Mouse (Mus musculus) liver, embryonic 11.5 days (tissue): ENCODE results near the gene Dnajc16. TPM values are rescaled to one million over a fixed set of nuclear protein-coding genes. Genes with fewer than 3 reads are reported as not detected.
A peak's percentile ranks its signal among the peaks of the same experiment; 100 is the strongest.

Experiments used
- ATAC-seq: fragments of 200-750 bp; cut with Nextera tagmentation; replicated peaks from 2 replicates; pipeline ENCODE4 v1.8.0; 2017; ENCODE audit warnings: moderate number of reproducible peaks, mild to moderate bottlenecking, moderate TSS enrichment, moderate library complexity; ENCODE audit not compliant: low FRiP score
- DNase-seq: peaks from one replicate; pipeline ENCODE4 v3.0.0-alpha.2; 2017; ENCODE audit warnings: low spot score
- H3K27ac ChIP-seq: fragments of 300-500 bp; sonication (generic); 2 replicates; pipeline ENCODE4 v1.5.1; 2014; ENCODE audit warnings: mild to moderate bottlenecking, low read depth, low read length, control low read depth
- H3K27me3 ChIP-seq: fragments of 300-500 bp; sonication (generic); replicated peaks from 2 replicates; pipeline ENCODE4 v1.6.1; 2014; ENCODE audit warnings: low read length, mixed read lengths; ENCODE audit not compliant: control insufficient read depth, insufficient read depth
- H3K36me3 ChIP-seq: fragments of 300-500 bp; sonication (generic); 2 replicates; pipeline ENCODE4 v1.6.1; 2014; ENCODE audit warnings: mild to moderate bottlenecking, low read length, moderate library complexity, mixed read lengths; ENCODE audit not compliant: control insufficient read depth, insufficient read depth
- H3K4me1 ChIP-seq: fragments of 300-500 bp; sonication (generic); replicated peaks from 2 replicates; pipeline ENCODE4 v1.6.1; 2014; ENCODE audit warnings: low read length, mixed read lengths; ENCODE audit not compliant: control insufficient read depth, insufficient read depth
- H3K4me2 ChIP-seq: fragments of 300-500 bp; sonication (generic); 2 replicates; pipeline ENCODE4 v1.6.1; 2014; ENCODE audit warnings: mild to moderate bottlenecking, control low read depth, moderate library complexity
- H3K4me3 ChIP-seq: fragments of 300-500 bp; sonication (generic); 2 replicates; pipeline ENCODE4 v1.5.1; 2014; ENCODE audit warnings: low read depth, low read length, control low read depth
- H3K9ac ChIP-seq: fragments of 300-500 bp; sonication (generic); 2 replicates; pipeline ENCODE4 v1.6.1; 2014; ENCODE audit warnings: low read depth, low read length, control low read depth
- H3K9me3 ChIP-seq: fragments of 300-500 bp; sonication (generic); 2 replicates; pipeline ENCODE4 v1.6.1; 2016; ENCODE audit warnings: low read length, inconsistent platforms, mixed read lengths; ENCODE audit not compliant: control insufficient read depth
- WGBS: fragments of 180-500 bp; shearing (Covaris S2); extraction: QIAGEN DNeasy Blood & Tissue Kit; methylation state at CpG from one replicate; pipeline ENCODE4 v1.1.7; 2014; 5-methylcytosine and 5-hydroxymethylcytosine counted together
- polyA plus RNA-seq: library from polyadenylated mRNA; unstranded; fragments of >200 nt; fragmentation: Nextera tagmentation; extraction: Ambion mirVana; gene quantifications from 2 replicates; pipeline ENCODE4 v1.2.1, GENCODE M21; 2014

The Dnajc16 gene
- polyA plus RNA-seq, 1 experiment from 2014 or later = 4.0 TPM

DNA sequence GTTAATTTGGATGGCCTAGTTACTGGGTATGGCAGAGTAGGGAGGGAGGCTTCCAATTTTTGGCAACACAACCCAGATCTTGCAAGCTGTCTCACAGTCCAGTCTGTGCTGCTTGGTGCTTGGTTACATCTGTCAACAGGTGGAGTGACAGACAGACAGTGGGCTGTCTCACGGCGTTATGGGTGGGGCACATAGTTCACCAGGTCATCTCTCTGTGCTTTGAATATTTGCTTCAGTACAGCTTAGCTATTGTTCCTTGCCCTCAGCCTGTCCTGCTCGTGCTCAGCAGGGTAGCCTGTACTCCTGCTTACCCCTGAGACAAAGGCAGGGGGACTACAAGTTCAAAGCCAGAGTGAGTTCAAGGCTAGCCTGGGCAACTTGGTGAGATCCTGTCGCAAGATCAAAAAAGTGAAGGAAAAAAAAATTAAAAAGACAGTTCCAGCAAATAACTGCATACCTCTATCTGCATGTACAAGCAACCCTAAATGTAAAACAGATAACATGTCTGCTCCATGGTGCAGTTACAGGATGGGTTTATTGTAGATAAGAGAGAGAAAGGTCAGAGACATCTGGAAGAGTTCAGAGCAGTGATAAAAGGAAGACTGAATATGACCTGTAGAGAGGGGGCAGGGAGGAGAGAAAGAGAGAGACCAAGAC is 39.2 kb downstream of the Dnajc16 start:
- peak overlapping the region; percentile 66 for H3K4me2 ChIP-seq
- no peaks in the 10 kb centered on the region for H3K27me3 ChIP-seq
- H3K9ac ChIP-seq = peak overlapping the region; percentile 51
- H3K4me3 ChIP-seq = peak overlapping the region; percentile 22
- DNase-seq (peak; percentile 61), ATAC-seq (peak; percentile 91)
- WGBS = 10% methylated on average over 4 of the region's 4 CpGs
- H3K27ac ChIP-seq = peak overlapping the region; percentile 94
- no peaks in the 10 kb centered on the region for H3K9me3 ChIP-seq
- H3K4me1 ChIP-seq = peaks cover 21% of the 10 kb centered on the region
- no peaks in the 10 kb centered on the region for H3K36me3 ChIP-seq

DNA sequence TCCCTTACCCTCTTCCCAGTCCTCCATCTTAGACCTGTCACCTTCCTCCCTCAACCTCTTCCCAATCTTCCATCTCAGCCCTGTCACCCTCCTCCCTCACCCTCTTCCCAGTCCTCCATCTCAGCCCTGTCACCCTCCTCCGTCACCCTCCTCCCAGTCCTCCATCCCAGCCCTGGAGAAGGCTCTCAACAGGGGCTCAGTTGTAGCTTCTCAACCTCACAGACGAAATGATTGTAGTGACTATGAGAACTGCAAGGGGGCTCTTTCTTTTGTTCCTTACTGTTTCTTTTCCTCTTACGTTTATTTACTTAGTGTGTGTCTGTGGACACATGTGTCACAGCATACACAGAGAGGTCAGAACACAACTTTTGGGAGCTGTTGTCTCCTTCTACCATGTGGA is 39.9 kb downstream of the Dnajc16 start:
- ATAC-seq = no peak
- H3K4me2 ChIP-seq = peak overlapping the region; percentile 66
- DNase-seq = no peak
- H3K9me3 ChIP-seq = no peaks in the 10 kb centered on the region
- H3K4me1 ChIP-seq = peaks cover 21% of the 10 kb centered on the region
- no peaks in the 10 kb centered on the region for H3K27me3 ChIP-seq
- H3K9ac ChIP-seq = peak overlapping the region; percentile 51; the same call in 1 of the 2 replicates
- no peak overlapping the region for H3K4me3 ChIP-seq
- WGBS = 59% methylated on average over 3 of the region's 3 CpGs
- H3K27ac ChIP-seq = peak overlapping the region; percentile 94
- no peaks in the 10 kb centered on the region for H3K36me3 ChIP-seq

DNA sequence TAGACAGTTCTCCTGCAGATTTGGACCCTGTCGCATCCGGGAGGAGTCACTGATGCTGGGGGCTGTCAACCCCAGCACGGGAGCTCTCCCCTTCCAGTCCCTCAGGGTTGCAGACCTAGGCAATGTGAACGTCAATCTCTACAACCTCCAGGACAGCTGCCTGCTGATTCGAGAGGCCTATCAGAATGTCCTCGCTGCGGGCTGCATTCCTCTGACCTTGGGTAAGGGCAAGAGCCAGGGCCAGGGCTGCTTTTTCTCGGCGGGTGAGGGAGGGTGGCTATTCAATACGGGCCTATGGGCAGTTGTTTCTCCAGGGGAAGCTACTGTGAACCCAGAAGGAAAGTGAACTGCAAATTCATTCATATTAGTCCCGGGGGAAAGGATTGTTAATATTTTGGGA is 41.2 kb downstream of the Dnajc16 start:
- H3K36me3 ChIP-seq = no peaks in the 10 kb centered on the region
- DNase-seq (no peak), ATAC-seq (no peak)
- no peak overlapping the region for H3K4me3 ChIP-seq
- peaks cover 21% of the 10 kb centered on the region for H3K4me1 ChIP-seq
- no peak overlapping the region for H3K9ac ChIP-seq
- no peaks in the 10 kb centered on the region for H3K9me3 ChIP-seq
- peak overlapping the region; percentile 31 for H3K4me2 ChIP-seq
- 42% methylated on average over 11 of the region's 11 CpGs for WGBS
- no peaks in the 10 kb centered on the region for H3K27me3 ChIP-seq
- H3K27ac ChIP-seq = peak overlapping the region; percentile 14; the same call in 1 of the 2 replicates

DNA sequence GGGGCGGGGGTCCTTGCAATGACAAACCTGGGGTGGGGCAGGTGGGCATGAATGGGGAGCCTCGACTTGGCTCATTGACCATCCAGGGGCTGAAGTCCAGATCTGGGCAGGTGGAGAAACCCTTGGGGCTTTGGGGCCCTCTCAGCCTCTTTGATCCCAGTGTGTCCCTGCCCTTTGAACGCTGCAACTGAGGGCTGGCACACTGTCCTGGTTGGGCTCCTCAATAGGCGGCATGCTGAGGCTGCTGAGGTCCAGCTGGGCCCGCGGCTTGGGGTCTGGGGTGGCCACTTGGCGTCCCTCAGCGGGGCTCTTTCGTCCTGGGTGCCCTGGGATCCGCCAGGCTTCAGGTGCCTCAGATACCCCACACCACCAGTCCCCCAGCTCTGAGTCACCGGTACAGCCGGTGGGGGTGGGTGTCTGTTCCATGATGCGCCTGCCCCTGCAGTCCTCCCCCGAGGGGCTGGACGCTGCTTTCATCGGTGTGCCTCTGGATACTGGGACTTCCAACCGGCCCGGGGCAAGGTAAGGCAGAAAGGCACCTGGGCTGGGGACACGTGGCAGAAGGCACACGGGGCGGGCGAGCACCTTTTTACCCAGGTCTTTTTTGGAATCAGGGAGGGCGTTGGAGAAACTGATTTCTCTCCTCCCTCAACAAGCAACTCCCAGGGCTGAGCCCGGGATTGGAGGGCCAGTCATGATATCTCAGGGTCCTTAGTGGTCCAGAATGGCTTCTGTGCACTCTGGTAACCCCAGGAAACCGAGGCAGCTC is 44.0 kb downstream of the Dnajc16 start, which contains the start of gene Agmat:
Agmat (plus strand) TSS at position 95 of the 769 bp plus-strand sequence.
- peak within 1 kb of the TSS; percentile 47 for H3K9ac ChIP-seq
- peak within 1 kb of the TSS; percentile 43 for H3K4me2 ChIP-seq
- peak within 1 kb of the TSS; percentile 27 for H3K4me3 ChIP-seq
- H3K36me3 ChIP-seq = no peaks in the 10 kb centered on the region
- ATAC-seq (no peak), DNase-seq (no peak)
- no peaks in the 10 kb centered on the region for H3K27me3 ChIP-seq
- H3K4me1 ChIP-seq = peaks cover 17% of the 10 kb centered on the region
- peak within 1 kb of the TSS; percentile 43; the same call in 1 of the 2 replicates for H3K27ac ChIP-seq
- WGBS = 31% methylated on average over 25 of the region's 25 CpGs
- H3K9me3 ChIP-seq = no peaks in the 10 kb centered on the region

DNA sequence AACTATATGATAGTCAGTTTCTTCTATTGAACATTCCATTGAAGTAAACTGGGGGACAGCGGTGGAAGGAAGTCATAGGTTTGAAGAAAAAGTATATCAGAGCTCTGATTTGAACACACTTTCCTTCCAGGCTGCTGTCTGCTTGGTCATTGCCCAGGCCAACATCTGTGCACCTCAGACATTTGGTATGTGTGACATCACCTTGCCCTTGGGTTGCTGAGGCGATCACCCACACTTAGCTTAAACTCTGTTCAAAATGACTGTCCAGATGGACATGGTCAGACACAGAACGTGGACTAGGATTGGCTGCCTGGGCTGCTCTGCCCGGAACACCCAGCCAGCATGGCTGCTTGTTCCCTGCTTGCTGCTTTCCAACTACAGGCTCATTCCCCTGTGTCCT is 48.4 kb downstream of the Dnajc16 start:
- 88% methylated on average over 4 of the region's 4 CpGs for WGBS
- H3K4me1 ChIP-seq = peaks cover 3% of the 10 kb centered on the region; the same call in 1 of the 2 replicates

DNA sequence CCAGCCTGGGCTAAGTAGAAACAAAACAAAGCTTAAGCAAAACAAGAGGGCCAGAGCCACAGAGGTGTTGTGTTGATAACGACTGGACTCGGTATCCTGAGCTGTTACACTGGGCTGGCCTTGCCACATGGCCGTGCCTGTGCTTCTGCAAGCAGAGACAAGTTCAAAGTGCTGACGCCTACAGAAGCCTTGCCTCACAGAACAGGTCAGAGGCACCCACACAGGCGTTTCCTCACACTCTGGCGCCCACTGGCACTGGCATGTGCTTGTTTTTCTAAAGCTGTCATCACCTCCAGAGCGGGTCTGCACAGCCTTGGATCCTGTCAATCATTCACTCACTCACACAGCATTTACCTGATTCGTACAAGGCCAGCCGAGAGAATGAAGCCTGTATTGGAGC is 48.9 kb downstream of the Dnajc16 start:
- Histone ChIP-seq H3K9ac (no peak overlapping the region), H3K4me3 (no peak overlapping the region), H3K27me3 (no peaks in the 10 kb centered on the region), H3K4me2 (no peak overlapping the region), H3K9me3 (no peaks in the 10 kb centered on the region), H3K36me3 (no peaks in the 10 kb centered on the region), H3K4me1 (0 out of 2 replicates have a peak, but pooled peaks cover 3% of the 10 kb centered on the region), H3K27ac (peak overlapping the region; percentile 21; the same call in 1 of the 2 replicates)
- ATAC-seq = 0 out of 2 replicates have a peak, but pooled peaks have one; percentile 33
- WGBS = 56% methylated on average over 9 of the region's 9 CpGs
- no peak for DNase-seq

More for the DNA sequence above, 48.4 kb downstream of the Dnajc16 start:
- DNase-seq = no peak
- ATAC-seq = no peak
- H3K4me3 ChIP-seq = no peak overlapping the region
- H3K9ac ChIP-seq = no peak overlapping the region
- H3K4me2 ChIP-seq = no peak overlapping the region
- H3K27me3 ChIP-seq = no peaks in the 10 kb centered on the region
- H3K27ac ChIP-seq = peak overlapping the region; percentile 28
- H3K36me3 ChIP-seq = no peaks in the 10 kb centered on the region
- no peaks in the 10 kb centered on the region for H3K9me3 ChIP-seq

DNA sequence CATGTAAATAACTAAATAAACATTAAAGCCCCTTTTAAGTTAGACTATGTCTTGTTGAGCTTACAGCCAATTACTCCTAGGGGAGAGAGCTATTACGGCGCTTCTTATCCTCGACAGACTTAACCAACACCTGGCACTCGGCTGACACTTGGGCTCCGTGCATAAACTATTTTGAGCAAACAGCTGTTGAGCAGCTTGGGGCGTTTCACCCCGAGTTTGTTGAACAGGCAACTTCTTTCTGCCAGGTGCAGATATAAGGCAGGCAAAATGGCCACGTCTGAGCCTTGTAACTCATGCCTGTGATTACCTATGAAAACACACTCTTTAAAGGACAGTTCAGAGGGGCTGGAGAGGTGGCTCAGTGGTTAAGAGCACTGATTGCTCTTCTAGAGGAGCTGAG is 52.7 kb downstream of the Dnajc16 start:
- Histone ChIP-seq H3K4me2 (no peak overlapping the region), H3K27me3 (no peaks in the 10 kb centered on the region), H3K9me3 (no peaks in the 10 kb centered on the region), H3K36me3 (no peaks in the 10 kb centered on the region), H3K4me1 (peaks cover 11% of the 10 kb centered on the region), H3K9ac (no peak overlapping the region), H3K4me3 (no peak overlapping the region), H3K27ac (no peak overlapping the region)
- no peak for DNase-seq
- 76% methylated on average over 8 of the region's 8 CpGs for WGBS
- ATAC-seq = no peak

DNA sequence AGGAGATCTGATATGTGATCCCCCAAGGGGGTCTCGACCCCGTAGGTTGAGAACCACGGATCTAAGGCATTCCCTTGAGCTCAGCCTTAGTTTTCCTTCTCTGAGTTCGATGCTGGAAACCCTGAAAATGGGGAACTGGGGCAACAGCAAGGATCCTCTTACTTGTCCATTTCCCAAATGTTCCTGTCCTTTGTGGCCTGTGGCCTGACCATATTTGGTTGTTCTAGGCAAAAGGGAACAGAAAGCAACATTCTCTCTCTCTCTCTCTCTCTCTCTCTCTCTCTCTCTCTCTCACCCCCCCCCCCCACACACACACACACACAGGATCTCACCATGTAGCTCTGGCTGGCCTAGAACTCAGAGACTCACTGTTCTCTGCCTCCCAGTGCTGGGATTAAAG is 53.9 kb downstream of the Dnajc16 start:
- no peak overlapping the region for H3K27ac ChIP-seq
- H3K9ac ChIP-seq = no peak overlapping the region
- H3K4me2 ChIP-seq = no peak overlapping the region
- no peak for ATAC-seq
- WGBS = 63% methylated on average over 4 of the region's 4 CpGs
- no peak overlapping the region for H3K4me3 ChIP-seq
- no peaks in the 10 kb centered on the region for H3K36me3 ChIP-seq
- H3K9me3 ChIP-seq = no peaks in the 10 kb centered on the region
- H3K4me1 ChIP-seq = peaks cover 8% of the 10 kb centered on the region
- H3K27me3 ChIP-seq = no peaks in the 10 kb centered on the region
- no peak for DNase-seq
